Mouse (Mus musculus): Measurements from ENCODE around the gene Ddx39b. TPM values are rescaled to one million over a fixed set of nuclear protein-coding genes. Genes with fewer than 3 reads are reported as not detected.
"Not testable (repeated sequence)": the region's sequence is repeated elsewhere in the genome, so short reads cannot be mapped to it uniquely, and the experiment has no call there.

Gene Ddx39b
- total RNA-seq, 2 experiments from 2014 or later: 85.3 to 103 TPM

DNA sequence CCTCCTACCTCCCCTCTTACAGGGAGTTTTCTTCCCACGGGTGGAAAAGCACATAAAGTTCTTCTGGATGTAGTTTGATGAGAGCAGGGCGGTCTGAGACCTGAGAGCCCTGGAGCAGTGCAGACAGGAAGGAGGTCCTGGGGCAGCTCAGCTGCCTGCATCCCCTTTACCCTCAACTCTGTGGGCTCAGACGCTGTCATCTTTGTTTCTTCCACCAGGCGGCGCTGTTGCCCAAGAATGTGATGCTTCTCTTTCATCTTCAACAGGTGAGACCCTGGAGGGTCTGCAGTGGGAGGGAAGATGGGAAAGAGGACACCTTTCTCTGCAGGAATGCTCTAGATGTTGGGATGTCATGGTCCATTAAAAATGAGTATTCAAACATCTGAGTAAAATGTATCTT lies 54.2 kb downstream of the Ddx39b start:
- intact Hi-C loops (cut with DNase I; ENCODE audit: low total_unique reads); DNase-seq: not testable (repeated sequence)

DNA sequence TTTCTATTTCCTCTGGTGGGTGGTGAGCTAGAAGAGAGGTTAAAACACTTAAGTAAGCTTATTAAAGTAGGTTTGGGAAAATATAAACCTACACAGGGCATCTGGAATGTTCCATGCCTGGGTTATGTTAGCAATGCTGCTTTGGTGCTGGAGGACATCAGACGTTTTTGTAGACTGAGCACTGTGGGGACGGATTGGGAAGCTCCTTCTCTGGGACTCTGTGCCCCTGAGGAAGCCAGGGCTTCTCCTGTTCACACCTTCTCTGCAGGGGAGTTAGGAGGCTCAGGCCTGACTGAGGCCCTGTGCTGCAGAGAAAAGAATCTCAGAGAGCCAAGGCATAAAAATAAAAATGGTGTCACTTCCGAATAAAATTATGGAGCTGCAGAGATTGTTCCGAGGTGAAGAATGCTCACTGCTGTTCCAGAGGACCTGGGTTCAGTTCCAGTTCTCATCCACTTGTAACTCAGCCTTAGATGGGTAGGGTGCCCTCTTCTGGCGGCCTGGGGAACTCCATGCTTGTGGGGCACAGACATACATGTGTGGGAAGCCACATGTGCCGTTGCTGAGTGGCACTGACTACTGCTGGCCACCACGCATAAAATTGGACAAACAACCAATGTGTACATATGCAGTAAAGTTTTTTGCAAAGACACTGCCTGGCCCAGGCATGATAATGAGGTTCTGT lies 58.9 kb downstream of the Ddx39b start:
- DNase-seq; intact Hi-C loops (cut with DNase I; ENCODE audit: low total_unique reads): not testable (repeated sequence)

DNA sequence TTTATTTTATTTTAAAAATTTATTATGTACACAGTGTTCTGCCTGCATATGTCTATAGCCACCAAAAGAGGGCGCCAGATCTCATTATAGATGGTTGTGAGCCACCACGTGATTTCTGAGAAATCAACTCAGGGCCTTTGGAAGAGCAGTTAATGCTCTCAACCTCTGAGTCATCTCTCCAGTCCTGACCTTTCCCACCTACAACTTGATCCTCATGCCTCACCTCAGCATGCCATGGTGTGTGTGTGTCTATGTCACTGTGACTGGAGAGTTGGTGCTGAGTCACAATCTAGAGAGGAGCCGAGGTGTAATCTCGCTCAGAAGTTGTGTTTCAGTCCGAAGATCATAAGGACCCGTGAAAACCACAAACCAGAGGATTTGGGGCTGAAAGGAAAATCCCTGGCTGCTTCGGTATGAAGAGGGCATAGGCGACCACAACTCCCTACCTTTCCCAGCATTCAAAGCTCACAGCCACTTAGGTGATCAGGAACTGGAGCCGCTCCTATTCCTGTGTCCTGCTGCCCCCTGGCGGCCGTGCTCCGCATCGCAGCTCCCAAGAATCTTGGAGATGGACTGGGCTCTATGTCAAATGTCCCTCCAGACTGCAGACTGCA lies 60.2 kb downstream of the Ddx39b start:
- DNase-seq: peak; percentile 88
- intact Hi-C loops (cut with DNase I; ENCODE audit: low total_unique reads): no loop called here

GRCm38 (mm10) chr17:35303271-35303670 lies 61.7 kb downstream of the Ddx39b start:
- intact Hi-C loops (cut with DNase I; ENCODE audit: low total_unique reads): no loop called here

More at GRCm38 (mm10) chr17:35303271-35303670, 61.7 kb downstream of the Ddx39b start:
- no peak for DNase-seq

Small RNA genes within 50 kb of the gene (microRNA-seq; reads per million reads assigned to microRNA genes)
- gene Mir6973a (0 reads per million in 2 experiments), gene Mir6974 (0 to 0.32 reads per million in 2 experiments), gene Mir6975 (0.32 to 2.5 reads per million in 2 experiments), gene Mir8094 (0 reads per million in 2 experiments)

Other genes starting within 250 kb of the Ddx39b start
- gene Vars, start 240.8 kb upstream of the Ddx39b start, total RNA-seq (2021): 10 to 100 TPM; 26.8 to 29.2 TPM
- gene Vwa7, start 225.2 kb upstream of the Ddx39b start, total RNA-seq (2021): 1 to 10 TPM; 3.7 to 3.9 TPM
- gene Sapcd1, start 213.7 kb upstream of the Ddx39b start, total RNA-seq (2021): 1 to 10 TPM in 1 of 2 experiments, under 1 TPM in 1; 0.38 to 1.5 TPM
- gene Msh5, start 195.0 kb upstream of the Ddx39b start, total RNA-seq (2021): under 1 TPM; 0.84 to 0.94 TPM
- gene Clic1, start 191.8 kb upstream of the Ddx39b start, total RNA-seq (2021): 10 to 100 TPM; 28.3 to 32.5 TPM
- gene Ddah2, start 182.7 kb upstream of the Ddx39b start, total RNA-seq (2021): 10 to 100 TPM; 23.4 to 32.2 TPM
- gene Ly6g6c, start 176.4 kb upstream of the Ddx39b start, total RNA-seq (2021): not detected
- gene Mpig6b, start 175.6 kb upstream of the Ddx39b start, total RNA-seq (2021): not detected
- gene Ly6g6e, start 164.8 kb upstream of the Ddx39b start, total RNA-seq (2021): not detected
- under 1 TPM; 0.64 TPM for gene Ly6g6d, start 163.7 kb upstream of the Ddx39b start, total RNA-seq (2021)
- gene Ly6g6f, start 156.1 kb upstream of the Ddx39b start, total RNA-seq (2021): not detected
- 10 to 100 TPM; 52.8 to 58.5 TPM for gene Abhd16a, start 152.5 kb upstream of the Ddx39b start, total RNA-seq (2021)
- not detected for gene Ly6g5c, start 133.5 kb upstream of the Ddx39b start, total RNA-seq (2021)
- gene Ly6g5b, start 126.3 kb upstream of the Ddx39b start, total RNA-seq (2021): under 1 TPM; 0.27 to 0.37 TPM
- gene Gpank1, start 120.3 kb upstream of the Ddx39b start, total RNA-seq (2021): 1 to 10 TPM; 7.0 to 7.9 TPM
- 100 to 1,000 TPM; 156 to 166 TPM for gene Csnk2b, start 119.7 kb upstream of the Ddx39b start, total RNA-seq (2021)
- gene D17H6S53E, start 115.4 kb upstream of the Ddx39b start, total RNA-seq (2021): 10 to 100 TPM; 14.4 to 16.1 TPM
- not detected for gene Apom, start 109.7 kb upstream of the Ddx39b start, total RNA-seq (2021)
- 100 to 1,000 TPM; 193 to 200 TPM for gene Bag6, start 106.6 kb upstream of the Ddx39b start, total RNA-seq (2021)
- gene Prrc2a, start 76.8 kb upstream of the Ddx39b start, total RNA-seq (2021): 100 to 1,000 TPM; 102 to 118 TPM
- under 1 TPM; 0.71 to 0.90 TPM for gene Aif1, start 65.7 kb upstream of the Ddx39b start, total RNA-seq (2021)
- gene Lst1, start 53.3 kb upstream of the Ddx39b start, total RNA-seq (2021): 1 to 10 TPM; 1.5 to 2.8 TPM
- gene Ltb, start 47.3 kb upstream of the Ddx39b start, total RNA-seq (2021): under 1 TPM in 1 of 2 experiments, not detected in 1; 0.31 TPM
- under 1 TPM; 0.24 to 0.68 TPM for gene Tnf, start 39.7 kb upstream of the Ddx39b start, total RNA-seq (2021)
- gene Lta, start 36.4 kb upstream of the Ddx39b start, total RNA-seq (2021): under 1 TPM; 0.42 to 0.78 TPM
- not detected for gene Gm16181, start 20.9 kb upstream of the Ddx39b start, total RNA-seq (2021)
- gene Atp6v1g2, start 8.1 kb upstream of the Ddx39b start, total RNA-seq (2021): 1 to 10 TPM; 2.3 to 2.7 TPM
- gene Nfkbil1, start 6.0 kb upstream of the Ddx39b start, total RNA-seq (2021): 1 to 10 TPM; 7.6 to 7.9 TPM
- gene H2-D1, start 21.0 kb downstream of the Ddx39b start, total RNA-seq (2021): 10 to 100 TPM; 34.3 to 40.7 TPM
- gene H2-Q1, start 78.7 kb downstream of the Ddx39b start, total RNA-seq (2021): under 1 TPM; 0.18 to 0.47 TPM
- gene H2-Q2, start 100.5 kb downstream of the Ddx39b start, total RNA-seq (2021): under 1 TPM; 0.33 to 0.58 TPM
- 1 to 10 TPM; 3.0 to 4.1 TPM for gene H2-Q4, start 137.9 kb downstream of the Ddx39b start, total RNA-seq (2021)
- under 1 TPM in 1 of 2 experiments, not detected in 1; 0.10 TPM for gene H2-Q6, start 183.1 kb downstream of the Ddx39b start, total RNA-seq (2021)
- under 1 TPM; 0.35 to 0.64 TPM for gene H2-Q7, start 197.4 kb downstream of the Ddx39b start, total RNA-seq (2021)
- under 1 TPM in 1 of 2 experiments, not detected in 1; 0.09 TPM for gene H2-Q10, start 228.3 kb downstream of the Ddx39b start, total RNA-seq (2021)